Mouse (Mus musculus) CD4-positive, CD25-positive, alpha-beta regulatory T cell, adult 9 weeks (primary cell): Measurements from ENCODE around the gene Krtap21-1. TPM values are rescaled to one million over a fixed set of nuclear protein-coding genes. Genes with fewer than 3 reads are reported as not detected.

Source experiments
- polyA plus RNA-seq: library from polyadenylated mRNA; unstranded; fragments of 100-300 nt; shearing (Covaris generic); gene quantifications from one replicate; pipeline ENCODE4 v1.2.1, GENCODE M21; 2017

The Krtap21-1 gene
- polyA plus RNA-seq = not detected

GRCm38 (mm10) chr16:89403768-89404167 lies at the start of gene Krtap21-1:
Gene Krtap21-1 (minus strand): TSS chr16:89403868.

GRCm38 (mm10) chr16:89420011-89420410 lies 16.3 kb upstream of the Krtap21-1 start, which contains the start of gene Krtap6-2:
Gene Krtap6-2 (minus strand): TSS chr16:89420111.

Other genes starting within 250 kb of the Krtap21-1 start
- gene Gm9789, start 245.9 kb downstream of the Krtap21-1 start, polyA plus RNA-seq = not detected
- not detected for gene Gm7735, start 234.4 kb downstream of the Krtap21-1 start, polyA plus RNA-seq
- gene 1110057P08Rik, start 229.1 kb downstream of the Krtap21-1 start, polyA plus RNA-seq = not detected
- not detected for gene Krtap20-2, start 198.0 kb downstream of the Krtap21-1 start, polyA plus RNA-seq
- not detected for gene Krtap6-2, start 16.2 kb upstream of the Krtap21-1 start, polyA plus RNA-seq
- gene Krtap8-1, start 84.1 kb upstream of the Krtap21-1 start, polyA plus RNA-seq = not detected
- gene Krtap7-1, start 104.5 kb upstream of the Krtap21-1 start, polyA plus RNA-seq = not detected
- gene Krtap11-1, start 167.3 kb upstream of the Krtap21-1 start, polyA plus RNA-seq = not detected